Mouse (Mus musculus) ES-E14 (cell line): ENCODE results near the gene Cd47. TPM values are rescaled to one million over a fixed set of nuclear protein-coding genes. Genes with fewer than 3 reads are reported as not detected.

Experiments
- DNase-seq: peaks from one replicate; pipeline ENCODE4 v3.0.0-alpha.2; 2013; ENCODE audit warnings: low read depth, low spot score
- H3K27ac ChIP-seq: 2 replicates; pipeline ENCODE4 v1.5.1; 2012; ENCODE audit warnings: low read depth, mild to moderate bottlenecking, low read length, moderate library complexity, mixed read lengths; ENCODE audit not compliant: poor library complexity, insufficient read depth, severe bottlenecking
- H3K36me3 ChIP-seq: 2 replicates; pipeline ENCODE4 v1.6.1; 2012; ENCODE audit warnings: mild to moderate bottlenecking, low read length, moderate library complexity, mixed read lengths; ENCODE audit not compliant: control insufficient read depth, poor library complexity, insufficient read depth, severe bottlenecking
- H3K4me1 ChIP-seq, 2 experiments: fragments of 150-350 bp in 1 of 2; sonication (generic) in 1 of 2; 2 replicates each; pipeline ENCODE4 v1.6.1; 2012; ENCODE audit warnings: low read length in 2 of 2, mild to moderate bottlenecking in 1 of 2, mixed read lengths in 1 of 2; ENCODE audit not compliant: control insufficient read depth in 2 of 2, insufficient read depth in 2 of 2, poor library complexity in 1 of 2
- H3K4me3 ChIP-seq, 2 experiments: fragments of 150-350 bp in 1 of 2; sonication (generic) in 1 of 2; 2 replicates each; pipeline ENCODE4 v1.5.1; 2012; ENCODE audit warnings: low read length in 2 of 2, low read depth in 1 of 2, mild to moderate bottlenecking in 1 of 2, mixed read lengths in 1 of 2; ENCODE audit not compliant: insufficient read depth in 1 of 2, poor library complexity in 1 of 2, severe bottlenecking in 1 of 2
- H3K9ac ChIP-seq: 2 replicates; pipeline ENCODE4 v1.6.1; 2012; ENCODE audit warnings: low read depth, mild to moderate bottlenecking, low read length, mixed read lengths; ENCODE audit not compliant: poor library complexity, insufficient read depth, severe bottlenecking
- H3K9me3 ChIP-seq: fragments of 150-350 bp; sonication (generic); 2 replicates; pipeline ENCODE4 v1.6.1; 2012; ENCODE audit warnings: low read depth, mild to moderate bottlenecking, low read length; ENCODE audit not compliant: control insufficient read depth, insufficient read depth
- CHD2 ChIP-seq: IDR thresholded peaks from 2 replicates; pipeline ENCODE4 v1.6.1; 2014; ENCODE audit warnings: mild to moderate bottlenecking, low read depth, low read length, inconsistent platforms
- HCFC1 ChIP-seq: IDR thresholded peaks from 2 replicates; pipeline ENCODE4 v1.6.1; 2012; ENCODE audit warnings: low read length, inconsistent platforms, borderline replicate concordance; ENCODE audit not compliant: insufficient read depth
- MAFK ChIP-seq: IDR thresholded peaks from 2 replicates; pipeline ENCODE4 v1.6.1; 2014; ENCODE audit warnings: mild to moderate bottlenecking, low read depth, low read length, inconsistent platforms; ENCODE audit not compliant: insufficient read depth
- ZC3H11A ChIP-seq: IDR thresholded peaks from 2 replicates; pipeline ENCODE4 v1.6.1; 2012; ENCODE audit warnings: low read depth, mild to moderate bottlenecking, inconsistent platforms, low read length, borderline replicate concordance
- ZNF384 ChIP-seq: IDR thresholded peaks from 2 replicates; pipeline ENCODE4 v1.6.1; 2012; ENCODE audit warnings: low read depth, low read length, inconsistent platforms
- in situ Hi-C, 2 experiments: fragments of 600-800 bp; cut with MboI; formaldehyde crosslinking; loops; one replicate each; pipeline ENCODE4 v1.15.1; 2025; ENCODE audit warnings: low sequenced_read_pairs in 2 of 2, inconsistent platforms in 1 of 2; ENCODE audit not compliant: unreplicated experiment in 2 of 2
- total RNA-seq: library from RNA; depleted of rRNA; stranded (reverse); fragments of 300-350 nt; gene quantifications from 2 replicates; pipeline ENCODE4 v1.2.3, GENCODE M21; 2012

The Cd47 gene
- total RNA-seq, 1 experiment = 16.0 TPM

DNA sequence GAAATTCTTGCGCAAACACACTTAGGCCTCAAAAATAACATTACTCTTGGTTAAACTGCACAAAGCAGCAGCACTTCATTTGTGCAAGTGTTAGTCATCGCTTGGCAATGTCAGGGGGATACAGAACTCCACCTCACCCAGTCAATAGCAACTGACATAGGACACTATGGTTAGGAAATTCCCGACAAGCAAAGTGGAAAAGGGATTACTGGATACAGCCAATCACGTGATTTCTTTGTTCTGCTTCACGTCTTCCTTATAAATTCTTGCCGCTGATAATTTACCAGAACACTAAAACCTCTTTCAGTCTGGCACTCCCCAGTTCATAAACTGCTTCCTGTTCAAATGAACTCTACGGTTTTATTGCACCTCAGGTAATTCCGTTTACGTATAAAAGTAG lies 123.4 kb downstream of the Cd47 start:
- no peak overlapping the region for H3K4me3 ChIP-seq
- H3K9ac ChIP-seq = no peak overlapping the region
- no peak overlapping the region for H3K27ac ChIP-seq
- TF ChIP-seq HCFC1 (no peak), ZC3H11A (no peak), CHD2 (no peak), ZNF384 (no peak), MAFK (no peak)
- H3K9me3 ChIP-seq = no peaks in the 10 kb centered on the region
- H3K36me3 ChIP-seq = no peaks in the 10 kb centered on the region
- in situ Hi-C loops = no loop called here
- DNase-seq = no peak
- H3K4me1 ChIP-seq = no peaks in the 10 kb centered on the region

DNA sequence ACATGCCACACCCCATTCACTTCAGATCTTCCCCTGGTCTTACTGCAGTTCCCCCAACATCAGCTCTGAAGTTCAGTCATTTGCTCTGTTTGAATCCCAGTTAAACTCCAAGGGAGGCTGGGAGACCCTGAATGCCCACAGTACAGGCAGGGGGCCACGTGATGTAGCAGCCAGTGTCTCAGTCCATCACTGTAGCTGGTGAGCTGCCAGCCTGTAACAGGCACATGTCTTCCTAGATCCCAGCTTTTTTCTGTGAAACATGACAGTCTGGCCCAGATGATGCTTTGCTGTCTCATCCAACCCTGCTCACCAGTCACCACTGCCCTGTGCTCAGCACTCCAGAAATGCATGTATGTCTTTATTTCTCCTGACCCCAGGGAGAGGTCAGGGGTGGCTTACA lies 124.6 kb downstream of the Cd47 start:
- Histone ChIP-seq H3K36me3 (no peaks in the 10 kb centered on the region), H3K9ac (no peak overlapping the region), H3K9me3 (no peaks in the 10 kb centered on the region), H3K4me3 (no peak overlapping the region), H3K4me1 (no peaks in the 10 kb centered on the region), H3K27ac (no peak overlapping the region)
- no peak for TF ChIP-seq ZNF384
- no peak for TF ChIP-seq MAFK
- no peak for TF ChIP-seq HCFC1
- no peak for TF ChIP-seq ZC3H11A
- TF ChIP-seq CHD2 = no peak
- in situ Hi-C loops = no loop called here
- DNase-seq = no peak

DNA sequence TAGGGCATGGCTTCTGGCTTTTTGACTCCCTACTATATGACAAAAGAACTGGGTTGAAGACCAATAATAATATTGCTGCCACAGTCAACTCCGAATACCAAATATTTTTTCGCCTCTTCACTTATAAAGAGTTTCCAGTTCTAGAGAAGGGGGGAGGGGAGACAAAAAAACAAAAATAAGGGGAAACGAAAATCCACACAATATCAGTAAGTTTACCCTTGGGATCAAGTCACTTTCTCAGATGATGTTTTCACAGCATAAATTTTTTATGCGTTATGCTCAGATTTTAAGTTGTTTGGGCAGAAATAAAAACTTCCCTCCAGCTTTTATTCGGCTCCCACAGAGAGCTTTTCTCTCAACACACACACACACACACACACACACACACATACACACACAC lies 132.9 kb downstream of the Cd47 start:
- no peak overlapping the region for H3K9ac ChIP-seq
- no peak overlapping the region for H3K4me3 ChIP-seq
- TF ChIP-seq CHD2 (no peak), MAFK (no peak), ZC3H11A (no peak), HCFC1 (no peak), ZNF384 (no peak)
- no peaks in the 10 kb centered on the region for H3K4me1 ChIP-seq
- in situ Hi-C loops = no loop called here
- no peaks in the 10 kb centered on the region for H3K9me3 ChIP-seq
- H3K36me3 ChIP-seq = no peaks in the 10 kb centered on the region
- H3K27ac ChIP-seq = no peak overlapping the region
- no peak for DNase-seq

DNA sequence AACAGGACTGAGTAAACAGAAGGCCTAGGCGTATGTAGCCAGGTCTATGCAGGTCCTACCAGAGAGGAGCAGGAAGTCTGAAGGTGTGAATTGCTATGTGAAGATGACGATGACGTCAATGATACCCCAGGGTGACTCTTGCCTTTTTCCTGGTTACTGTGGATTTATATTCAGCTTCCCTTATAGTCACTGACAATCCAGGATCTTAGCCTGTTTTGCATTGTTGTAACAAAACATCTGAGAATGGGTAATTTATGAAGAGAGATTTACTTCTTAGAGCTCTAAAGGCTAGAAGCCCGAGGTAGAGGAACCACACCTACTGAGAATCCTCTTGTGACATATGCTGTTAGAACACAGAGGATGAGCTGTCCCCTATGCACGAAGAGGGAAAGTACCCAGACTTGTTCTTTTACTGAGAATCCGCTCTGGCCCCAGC lies 135.7 kb downstream of the Cd47 start:
- in situ Hi-C loops = no loop called here
- H3K9ac ChIP-seq = no peak overlapping the region
- no peaks in the 10 kb centered on the region for H3K4me1 ChIP-seq
- H3K9me3 ChIP-seq = no peaks in the 10 kb centered on the region
- H3K27ac ChIP-seq = no peak overlapping the region
- DNase-seq = no peak
- H3K4me3 ChIP-seq = no peak overlapping the region
- TF ChIP-seq ZNF384 = no peak
- no peak for TF ChIP-seq CHD2
- TF ChIP-seq HCFC1 = no peak
- TF ChIP-seq MAFK = no peak
- no peak for TF ChIP-seq ZC3H11A
- no peaks in the 10 kb centered on the region for H3K36me3 ChIP-seq

DNA sequence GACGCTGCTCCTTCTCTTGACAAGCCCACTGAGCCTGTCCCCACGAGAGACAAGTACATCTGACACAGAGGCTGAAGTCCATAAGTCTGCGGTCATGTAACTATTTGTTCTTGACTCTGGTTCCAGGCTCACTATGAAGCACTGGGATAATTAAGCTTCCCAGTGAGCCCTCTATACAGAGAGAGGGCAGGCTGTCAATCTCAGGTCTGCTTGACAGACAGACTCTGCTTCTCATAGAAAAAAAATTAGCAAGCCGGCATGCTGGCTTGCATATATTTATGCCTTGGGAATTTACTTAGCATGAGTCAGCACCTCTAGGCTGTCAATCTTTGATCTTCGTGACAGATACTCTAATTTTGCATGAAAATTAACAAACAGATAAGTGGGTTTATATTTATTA lies 136.5 kb downstream of the Cd47 start:
- Histone ChIP-seq H3K27ac (no peak overlapping the region), H3K4me3 (no peak overlapping the region)
- in situ Hi-C loops = no loop called here

More for the DNA sequence above, 136.5 kb downstream of the Cd47 start:
- H3K9ac ChIP-seq = no peak overlapping the region
- H3K9me3 ChIP-seq = no peaks in the 10 kb centered on the region
- H3K36me3 ChIP-seq = no peaks in the 10 kb centered on the region
- DNase-seq = no peak
- H3K4me1 ChIP-seq = no peaks in the 10 kb centered on the region
- TF ChIP-seq ZNF384 (no peak), HCFC1 (no peak), MAFK (no peak), CHD2 (no peak), ZC3H11A (no peak)
